Mouse (Mus musculus) granulocyte monocyte progenitor cell, adult 5-6 weeks (primary cell): ENCODE measurements around the gene 1700024B05Rik. TPM values are rescaled to one million over a fixed set of nuclear protein-coding genes. Genes with fewer than 3 reads are reported as not detected.
"Not testable (repeated sequence)": the region's sequence is repeated elsewhere in the genome, so short reads cannot be mapped to it uniquely, and the experiment has no call there.

Experiments used
- ATAC-seq: replicated peaks from 2 replicates; pipeline ENCODE4 v1.8.0; 2016; ENCODE audit warnings: mild to moderate bottlenecking, moderate TSS enrichment, inconsistent platforms; ENCODE audit not compliant: poor library complexity, severe bottlenecking
- total RNA-seq, 2 experiments: library from RNA; stranded (forward) in 1 of 2; stranded (reverse) in 1 of 2; fragments of 200-712, 200-1000 nt in 1 of 2; fragments of >200 nt in 1 of 2; fragmentation: Nextera tagmentation in 1 of 2; gene quantifications; 2 replicates each; pipeline ENCODE4 v1.2.3; 2014 to 2017

Gene 1700024B05Rik
- total RNA-seq (2014; fragmentation: Nextera tagmentation) (not detected in 2 replicates), total RNA-seq (2017) (not detected in 2 replicates)

GRCm38 (mm10) chr14:41943695-41944094, at the start of gene 1700024B05Rik:
Gene 1700024B05Rik (plus strand): TSS chr14:41943995.
- ATAC-seq, result not testable (repeated sequence)

GRCm38 (mm10) chr14:41907190-41907589, 36.6 kb upstream of the 1700024B05Rik start, which contains the start of gene Gm7980:
Gene Gm7980 (minus strand): TSS chr14:41907290.
- not testable (repeated sequence) for ATAC-seq

GRCm38 (mm10) chr14:41924649-41925048, 19.1 kb upstream of the 1700024B05Rik start, which contains the start of gene 1700049E17Rik1:
Gene 1700049E17Rik1 (plus strand): TSS chr14:41924949.
- not testable (repeated sequence) for ATAC-seq

- ATAC-seq, result not testable (repeated sequence)
These were observed 20.3 kb downstream of the 1700024B05Rik start for GRCm38 (mm10) chr14:41964095-41964494.

GRCm38 (mm10) chr14:41967827-41968226, 24.0 kb downstream of the 1700024B05Rik start, which contains the start of gene Gm6401:
Gene Gm6401 (minus strand): TSS chr14:41967927.
- ATAC-seq, result not testable (repeated sequence)

- not testable (repeated sequence) for ATAC-seq
These were observed 24.8 kb downstream of the 1700024B05Rik start for GRCm38 (mm10) chr14:41968596-41968995.

GRCm38 (mm10) chr14:41983225-41983624, 39.4 kb downstream of the 1700024B05Rik start, which contains the start of gene Gm3543:
Gene Gm3543 (minus strand): TSS chr14:41983325.
- ATAC-seq, result not testable (repeated sequence)

Other genes starting within 250 kb of the 1700024B05Rik start
- not detected in 2 replicates for gene Gm8068, start 242.1 kb upstream of the 1700024B05Rik start, total RNA-seq (2014; fragmentation: Nextera tagmentation)
- not detected in 2 replicates for gene Gm8068, start 242.1 kb upstream of the 1700024B05Rik start, total RNA-seq (2017)
- not detected in 2 replicates for gene Gm7929, start 193.4 kb upstream of the 1700024B05Rik start, total RNA-seq (2014; fragmentation: Nextera tagmentation)
- gene Gm7929, start 193.4 kb upstream of the 1700024B05Rik start, total RNA-seq (2017), result not detected in 2 replicates
- gene Gm47189, start 171.6 kb upstream of the 1700024B05Rik start, total RNA-seq (2014; fragmentation: Nextera tagmentation), result not detected in 2 replicates
- gene Gm47189, start 171.6 kb upstream of the 1700024B05Rik start, total RNA-seq (2017), result not detected in 2 replicates
- gene Gm7980, start 36.7 kb upstream of the 1700024B05Rik start, total RNA-seq (2014; fragmentation: Nextera tagmentation), result not detected in 2 replicates
- not detected in 2 replicates for gene Gm7980, start 36.7 kb upstream of the 1700024B05Rik start, total RNA-seq (2017)
- not detected in 2 replicates for gene 1700049E17Rik1, start 19.0 kb upstream of the 1700024B05Rik start, total RNA-seq (2014; fragmentation: Nextera tagmentation)
- gene 1700049E17Rik1, start 19.0 kb upstream of the 1700024B05Rik start, total RNA-seq (2017), result not detected in 2 replicates
- gene Gm6401, start 23.9 kb downstream of the 1700024B05Rik start, total RNA-seq (2014; fragmentation: Nextera tagmentation), result not detected in 2 replicates
- not detected in 2 replicates for gene Gm6401, start 23.9 kb downstream of the 1700024B05Rik start, total RNA-seq (2017)
- not detected in 2 replicates for gene Gm3543, start 39.3 kb downstream of the 1700024B05Rik start, total RNA-seq (2014; fragmentation: Nextera tagmentation)
- gene Gm3543, start 39.3 kb downstream of the 1700024B05Rik start, total RNA-seq (2017), result not detected in 2 replicates
- gene Gm7951, start 173.4 kb downstream of the 1700024B05Rik start, total RNA-seq (2014; fragmentation: Nextera tagmentation), result not detected in 2 replicates
- gene Gm7951, start 173.4 kb downstream of the 1700024B05Rik start, total RNA-seq (2017), result not detected in 2 replicates
- gene Gm17027, start 218.6 kb downstream of the 1700024B05Rik start, total RNA-seq (2014; fragmentation: Nextera tagmentation), result not detected in 2 replicates
- not detected in 2 replicates for gene Gm17027, start 218.6 kb downstream of the 1700024B05Rik start, total RNA-seq (2017)
- gene Gm3573, start 246.8 kb downstream of the 1700024B05Rik start, total RNA-seq (2014; fragmentation: Nextera tagmentation), result not detected in 2 replicates
- not detected in 2 replicates for gene Gm3573, start 246.8 kb downstream of the 1700024B05Rik start, total RNA-seq (2017)